In genomic region chr3:97227259-97228005, GRCm38 (mm10) we compare ENCODE assay signal across 7 mouse cellular contexts.
DNase-seq lines count a peak whose midpoint lies in the region; ATAC-seq lines count a peak whose summit lies in the region.

No protein-coding gene starts in this region.

- H3K27ac ChIP-seq in limb, embryonic 10.5 days, result peak overlapping the region; percentile 99
- H3K27ac ChIP-seq in midbrain, embryonic 13.5 days, result peak overlapping the region; percentile 94

- peak overlapping the region; percentile 75 for H3K4me2 ChIP-seq in midbrain, embryonic 13.5 days (replicated peaks)

- H3K36me3 ChIP-seq in limb, embryonic 10.5 days, result peaks cover 20% of the 10 kb centered on the region
- peaks cover 5% of the 10 kb centered on the region for H3K36me3 ChIP-seq in midbrain, embryonic 13.5 days

- H3K9me3 ChIP-seq in limb, embryonic 10.5 days (replicated peaks), result no peaks in the 10 kb centered on the region
- no peaks in the 10 kb centered on the region for H3K9me3 ChIP-seq in midbrain, embryonic 13.5 days

- H3K4me1 ChIP-seq in limb, embryonic 10.5 days, result peaks cover 30% of the 10 kb centered on the region
- peaks cover 47% of the 10 kb centered on the region for H3K4me1 ChIP-seq in midbrain, embryonic 13.5 days (replicated peaks)

- DNase-seq in adrenal gland, adult 8-10 months, result peak; percentile 94
- peak; percentile 99 for DNase-seq in embryo, embryonic 9.5 days (ENCODE audit: extremely low spot score)
- peak; percentile 94 for DNase-seq in kidney, adult 11 months
- DNase-seq in limb, embryonic 10.5 days (ENCODE audit: low spot score), result peak; percentile 100
- DNase-seq in spleen, adult 12 weeks (ENCODE audit: low spot score), result peak; percentile 72

- ATAC-seq in granulocyte monocyte progenitor cell, adult 5-6 weeks (replicated peaks; ENCODE audit: poor library complexity, severe bottlenecking), result peak; percentile 85
- ATAC-seq in midbrain, embryonic 13.5 days, result peak; percentile 88

- H3K27me3 ChIP-seq in limb, embryonic 10.5 days (ENCODE audit: low read depth, poor library complexity, severe bottlenecking), result no peaks in the 10 kb centered on the region
- H3K27me3 ChIP-seq in midbrain, embryonic 13.5 days, result no peaks in the 10 kb centered on the region

- peak overlapping the region; percentile 88 for H3K4me3 ChIP-seq in limb, embryonic 10.5 days
- peak overlapping the region; percentile 76 for H3K4me3 ChIP-seq in midbrain, embryonic 13.5 days (replicated peaks)

- WGBS in limb, embryonic 10.5 days, result 1% methylated on average over 59 of the region's 79 CpGs
- WGBS in midbrain, embryonic 13.5 days, result under 1% methylated on average over 28 of the region's 79 CpGs

- H3K9ac ChIP-seq in midbrain, embryonic 13.5 days (replicated peaks), result peak overlapping the region; percentile 87

Comparison
In these comparisons a context has a peak if more than half of its experiments do, and no peak if none do; other contexts are left out.
1. Peak in every context shown above with its lines: DNase-seq, ATAC-seq, H3K4me3 ChIP-seq and H3K27ac ChIP-seq.